Mouse (Mus musculus): ENCODE measurements around the gene Catsper2. TPM values are rescaled to one million over a fixed set of nuclear protein-coding genes. Genes with fewer than 3 reads are reported as not detected.

Catsper2 gene
- polyA plus RNA-seq, 1 experiment from 2014 or later, result 2.7 TPM

GRCm38 (mm10) chr2:121370921-121371320 lies 42.7 kb downstream of the Catsper2 start:
- H3K27ac ChIP-seq, result no peak overlapping the region
- H3K4me1 ChIP-seq, result no peaks in the 10 kb centered on the region
- no peak overlapping the region for H3K4me3 ChIP-seq (replicated peaks)
- H3K9ac ChIP-seq, result no peak overlapping the region
- no peaks in the 10 kb centered on the region for H3K9me3 ChIP-seq (replicated peaks)
- 81% methylated on average over 5 of the region's 5 CpGs for WGBS
- no peak for ATAC-seq (replicated peaks; ENCODE audit: low FRiP score)
- no peaks in the 10 kb centered on the region for H3K27me3 ChIP-seq
- H3K4me2 ChIP-seq, result no peak overlapping the region
- no peaks in the 10 kb centered on the region for H3K36me3 ChIP-seq

- 90% methylated on average over 2 of the region's 2 CpGs for WGBS
- Histone ChIP-seq H3K4me2 (no peak overlapping the region), H3K9me3 (replicated peaks) (no peaks in the 10 kb centered on the region), H3K27me3 (no peaks in the 10 kb centered on the region), H3K27ac (no peak overlapping the region), H3K36me3 (no peaks in the 10 kb centered on the region), H3K9ac (no peak overlapping the region), H3K4me1 (no peaks in the 10 kb centered on the region), H3K4me3 (replicated peaks) (no peak overlapping the region)
- ATAC-seq (replicated peaks; ENCODE audit: low FRiP score), result no peak
Measured at GRCm38 (mm10) chr2:121368831-121369230, 44.8 kb downstream of the Catsper2 start.

GRCm38 (mm10) chr2:121363656-121364055 lies 49.9 kb downstream of the Catsper2 start:
- Histone ChIP-seq H3K9ac (no peak overlapping the region), H3K4me3 (replicated peaks) (no peak overlapping the region), H3K36me3 (no peaks in the 10 kb centered on the region), H3K4me1 (peaks cover 10% of the 10 kb centered on the region), H3K9me3 (replicated peaks) (no peaks in the 10 kb centered on the region), H3K27ac (no peak overlapping the region), H3K27me3 (peaks cover 9% of the 10 kb centered on the region; the same call in 1 of the 2 replicates), H3K4me2 (no peak overlapping the region)
- 83% methylated on average over 3 of the region's 3 CpGs for WGBS
- no peak for ATAC-seq (replicated peaks; ENCODE audit: low FRiP score)

GRCm38 (mm10) chr2:121359461-121359860 lies 54.1 kb downstream of the Catsper2 start:
- H3K4me1 ChIP-seq, result peaks cover 27% of the 10 kb centered on the region
- H3K27me3 ChIP-seq, result peaks cover 31% of the 10 kb centered on the region
- H3K4me3 ChIP-seq (replicated peaks), result no peak overlapping the region
- H3K9ac ChIP-seq, result no peak overlapping the region
- no peak for ATAC-seq (replicated peaks; ENCODE audit: low FRiP score)
- no peaks in the 10 kb centered on the region for H3K9me3 ChIP-seq (replicated peaks)
- WGBS, result 30% methylated on average over 4 of the region's 4 CpGs
- H3K36me3 ChIP-seq, result no peaks in the 10 kb centered on the region
- no peak overlapping the region for H3K27ac ChIP-seq
- no peak overlapping the region for H3K4me2 ChIP-seq

- Histone ChIP-seq H3K9me3 (replicated peaks) (no peaks in the 10 kb centered on the region), H3K27me3 (peaks cover 31% of the 10 kb centered on the region), H3K27ac (peak overlapping the region; percentile 14; the same call in 1 of the 2 replicates), H3K4me3 (replicated peaks) (peak overlapping the region; percentile 33), H3K4me2 (peak overlapping the region; percentile 61), H3K36me3 (no peaks in the 10 kb centered on the region), H3K9ac (0 out of 2 replicates have a peak overlapping the region, but pooled peaks have one; percentile 0), H3K4me1 (peaks cover 33% of the 10 kb centered on the region)
- ATAC-seq (replicated peaks; ENCODE audit: low FRiP score), result peak; percentile 75
- WGBS, result 0% methylated on average over 16 of the region's 16 CpGs
Measured at GRCm38 (mm10) chr2:121358381-121358780, 55.2 kb downstream of the Catsper2 start.

GRCm38 (mm10) chr2:121357961-121358360 lies 55.6 kb downstream of the Catsper2 start:
- Histone ChIP-seq H3K27me3 (peaks cover 31% of the 10 kb centered on the region), H3K36me3 (no peaks in the 10 kb centered on the region), H3K4me2 (peak overlapping the region; percentile 61), H3K4me1 (peaks cover 33% of the 10 kb centered on the region), H3K27ac (peak overlapping the region; percentile 14; the same call in 1 of the 2 replicates), H3K4me3 (replicated peaks) (peak overlapping the region; percentile 33), H3K9me3 (replicated peaks) (no peaks in the 10 kb centered on the region), H3K9ac (no peak overlapping the region)
- WGBS, result 0% methylated on average over 4 of the region's 4 CpGs
- ATAC-seq (replicated peaks; ENCODE audit: low FRiP score), result no peak

- Histone ChIP-seq H3K36me3 (no peaks in the 10 kb centered on the region), H3K27ac (peak within 1 kb of the TSS; percentile 14; the same call in 1 of the 2 replicates), H3K4me2 (peak within 1 kb of the TSS; percentile 61), H3K4me1 (peaks cover 33% of the 10 kb centered on the region), H3K9me3 (replicated peaks) (no peaks in the 10 kb centered on the region), H3K9ac (0 out of 2 replicates have a peak within 1 kb of the TSS, but pooled peaks have one; percentile 0), H3K4me3 (replicated peaks) (peak within 1 kb of the TSS; percentile 33), H3K27me3 (peaks cover 31% of the 10 kb centered on the region)
- ATAC-seq (replicated peaks; ENCODE audit: low FRiP score), result no peak
- WGBS, result 46% methylated on average over 5 of the region's 5 CpGs
Measured at GRCm38 (mm10) chr2:121357494-121357893, 56.1 kb downstream of the Catsper2 start, which contains the start of gene Ckmt1. Gene Ckmt1, plus strand, starts transcription at chr2:121357714.

- peak within 1 kb of the TSS; percentile 67 for H3K27ac ChIP-seq
- ATAC-seq (replicated peaks; ENCODE audit: low FRiP score), result peak; percentile 97
- WGBS, result 1% methylated on average over 58 of the region's 58 CpGs
- H3K27me3 ChIP-seq, result peaks cover 31% of the 10 kb centered on the region
- no peaks in the 10 kb centered on the region for H3K9me3 ChIP-seq (replicated peaks)
- H3K36me3 ChIP-seq, result peaks cover 2% of the 10 kb centered on the region; the same call in 1 of the 2 replicates
- H3K4me1 ChIP-seq, result peaks cover 33% of the 10 kb centered on the region
- peak within 1 kb of the TSS; percentile 79 for H3K4me3 ChIP-seq (replicated peaks)
- H3K9ac ChIP-seq, result peak within 1 kb of the TSS; percentile 82
- H3K4me2 ChIP-seq, result peak within 1 kb of the TSS; percentile 81
Measured at GRCm38 (mm10) chr2:121354820-121355592, 58.6 kb downstream of the Catsper2 start, which contains the start of gene Ppip5k1. Gene Ppip5k1, minus strand, starts transcription at chr2:121355396.

- H3K36me3 ChIP-seq, result peaks cover 8% of the 10 kb centered on the region; the same call in 1 of the 2 replicates
- 4% methylated on average over 6 of the region's 6 CpGs for WGBS
- peak overlapping the region; percentile 81 for H3K4me2 ChIP-seq
- peak overlapping the region; percentile 67 for H3K27ac ChIP-seq
- peak overlapping the region; percentile 82 for H3K9ac ChIP-seq
- H3K9me3 ChIP-seq (replicated peaks), result no peaks in the 10 kb centered on the region
- H3K27me3 ChIP-seq, result peaks cover 26% of the 10 kb centered on the region
- no peak for ATAC-seq (replicated peaks; ENCODE audit: low FRiP score)
- peak overlapping the region; percentile 79 for H3K4me3 ChIP-seq (replicated peaks)
- H3K4me1 ChIP-seq, result peaks cover 30% of the 10 kb centered on the region
Measured at GRCm38 (mm10) chr2:121354378-121354777, 59.2 kb downstream of the Catsper2 start.

- ATAC-seq (replicated peaks; ENCODE audit: low FRiP score), result no peak
- Histone ChIP-seq H3K9me3 (replicated peaks) (no peaks in the 10 kb centered on the region), H3K4me1 (peaks cover 18% of the 10 kb centered on the region), H3K27ac (no peak overlapping the region), H3K4me3 (replicated peaks) (no peak overlapping the region), H3K36me3 (peaks cover 10% of the 10 kb centered on the region; the same call in 1 of the 2 replicates), H3K27me3 (peaks cover 19% of the 10 kb centered on the region), H3K4me2 (no peak overlapping the region), H3K9ac (no peak overlapping the region)
- WGBS, result 59% methylated on average over 8 of the region's 8 CpGs
Measured at GRCm38 (mm10) chr2:121353156-121353555, 60.4 kb downstream of the Catsper2 start.
